Mouse (Mus musculus) midbrain, embryonic 10.5 days (tissue): ENCODE measurements around the gene Vgll4. TPM values are rescaled to one million over a fixed set of nuclear protein-coding genes. Genes with fewer than 3 reads are reported as not detected.
A peak's percentile ranks its signal among the peaks of the same experiment; 100 is the strongest.

Source experiments
- DNase-seq: peaks from one replicate; pipeline ENCODE4 v3.0.0-alpha.2; 2017; ENCODE audit warnings: low spot score
- H3K27ac ChIP-seq: fragments of 300-500 bp; sonication (generic); replicated peaks from 2 replicates; pipeline ENCODE4 v1.5.1; 2016; ENCODE audit warnings: mild to moderate bottlenecking
- H3K27me3 ChIP-seq: fragments of 300-500 bp; sonication (generic); 2 replicates; pipeline ENCODE4 v1.6.1; 2016; ENCODE audit warnings: low read depth, mild to moderate bottlenecking; ENCODE audit not compliant: poor library complexity, severe bottlenecking
- H3K36me3 ChIP-seq: fragments of 300-500 bp; sonication (generic); 2 replicates; pipeline ENCODE4 v1.6.1; 2016; ENCODE audit warnings: mild to moderate bottlenecking, moderate library complexity
- H3K4me1 ChIP-seq: fragments of 300-500 bp; sonication (generic); 2 replicates; pipeline ENCODE4 v1.6.1; 2016
- H3K4me3 ChIP-seq: fragments of 300-500 bp; sonication (generic); 2 replicates; pipeline ENCODE4 v1.5.1; 2016; ENCODE audit warnings: mild to moderate bottlenecking, moderate library complexity
- H3K9me3 ChIP-seq: fragments of 300-500 bp; sonication (generic); replicated peaks from 2 replicates; pipeline ENCODE4 v1.6.1; 2016; ENCODE audit warnings: mild to moderate bottlenecking
- WGBS: fragments of 180-500 bp; shearing (Covaris S2); methylation state at CpG from one replicate; pipeline ENCODE4 v1.1.7; 2016; 5-methylcytosine and 5-hydroxymethylcytosine counted together
- polyA plus RNA-seq: library from polyadenylated mRNA; unstranded; fragments of >200 nt; fragmentation: Nextera tagmentation; extraction: Ambion mirVana; gene quantifications from 2 replicates; pipeline ENCODE4 v1.2.1, GENCODE M21; 2016

Gene Vgll4
- polyA plus RNA-seq, 1 experiment from 2014 or later = 70.9 TPM

- Histone ChIP-seq H3K27ac (peak overlapping the region; percentile 94), H3K4me3 (peak overlapping the region; percentile 69), H3K27me3 (no peaks in the 10 kb centered on the region), H3K4me1 (peaks cover 69% of the 10 kb centered on the region), H3K9me3 (no peaks in the 10 kb centered on the region), H3K36me3 (peaks cover 17% of the 10 kb centered on the region)
- WGBS = 87% methylated on average over 9 of the region's 9 CpGs
- no peak for DNase-seq
Measured at GRCm38 (mm10) chr6:114918994-114919393, 50.8 kb downstream of the Vgll4 start.

GRCm38 (mm10) chr6:114917770-114918635, 51.8 kb downstream of the Vgll4 start:
- no peaks in the 10 kb centered on the region for H3K27me3 ChIP-seq
- no peaks in the 10 kb centered on the region for H3K9me3 ChIP-seq
- peaks cover 17% of the 10 kb centered on the region for H3K36me3 ChIP-seq
- H3K4me1 ChIP-seq = peaks cover 79% of the 10 kb centered on the region
- peak overlapping the region; percentile 94 for H3K27ac ChIP-seq
- peak overlapping the region; percentile 69 for H3K4me3 ChIP-seq
- DNase-seq = no peak
- WGBS = 81% methylated on average over 14 of the region's 14 CpGs

- Histone ChIP-seq H3K4me1 (peaks cover 87% of the 10 kb centered on the region), H3K4me3 (peak overlapping the region; percentile 40), H3K27me3 (no peaks in the 10 kb centered on the region), H3K36me3 (peaks cover 17% of the 10 kb centered on the region), H3K27ac (peak overlapping the region; percentile 70), H3K9me3 (no peaks in the 10 kb centered on the region)
- 66% methylated on average over 11 of the region's 11 CpGs for WGBS
- no peak for DNase-seq
Measured at GRCm38 (mm10) chr6:114917129-114917528, 52.7 kb downstream of the Vgll4 start.

- H3K4me3 ChIP-seq = peak overlapping the region; percentile 40
- DNase-seq = no peak
- H3K4me1 ChIP-seq = peaks cover 89% of the 10 kb centered on the region
- no peaks in the 10 kb centered on the region for H3K9me3 ChIP-seq
- H3K27ac ChIP-seq = peak overlapping the region; percentile 70
- H3K27me3 ChIP-seq = no peaks in the 10 kb centered on the region
- WGBS = 14% methylated on average over 5 of the region's 5 CpGs
- H3K36me3 ChIP-seq = peaks cover 17% of the 10 kb centered on the region
Measured at GRCm38 (mm10) chr6:114916715-114916992, 53.1 kb downstream of the Vgll4 start.

- no peaks in the 10 kb centered on the region for H3K9me3 ChIP-seq
- peak overlapping the region; percentile 40 for H3K4me3 ChIP-seq
- H3K36me3 ChIP-seq = peaks cover 17% of the 10 kb centered on the region
- 33% methylated on average over 19 of the region's 19 CpGs for WGBS
- H3K27me3 ChIP-seq = no peaks in the 10 kb centered on the region
- peak overlapping the region; percentile 70 for H3K27ac ChIP-seq
- peaks cover 91% of the 10 kb centered on the region for H3K4me1 ChIP-seq
- DNase-seq = no peak
Measured at GRCm38 (mm10) chr6:114915915-114916714, 53.7 kb downstream of the Vgll4 start.

GRCm38 (mm10) chr6:114914041-114914716, 55.6 kb downstream of the Vgll4 start:
- WGBS = 55% methylated on average over 10 of the region's 10 CpGs
- no peak for DNase-seq
- Histone ChIP-seq H3K4me3 (peak overlapping the region; percentile 14; the same call in 1 of the 2 replicates), H3K36me3 (peaks cover 20% of the 10 kb centered on the region), H3K27me3 (no peaks in the 10 kb centered on the region), H3K4me1 (peaks cover 78% of the 10 kb centered on the region), H3K9me3 (no peaks in the 10 kb centered on the region), H3K27ac (peak overlapping the region; percentile 70)

- Histone ChIP-seq H3K27me3 (no peaks in the 10 kb centered on the region), H3K27ac (peak overlapping the region; percentile 70; the same call in 1 of the 2 replicates), H3K4me1 (peaks cover 69% of the 10 kb centered on the region), H3K9me3 (no peaks in the 10 kb centered on the region), H3K4me3 (no peak overlapping the region), H3K36me3 (peaks cover 19% of the 10 kb centered on the region)
- 68% methylated on average over 4 of the region's 4 CpGs for WGBS
- DNase-seq = no peak
Measured at GRCm38 (mm10) chr6:114913142-114913541, 56.7 kb downstream of the Vgll4 start.

GRCm38 (mm10) chr6:114911540-114911939, 58.3 kb downstream of the Vgll4 start:
- Histone ChIP-seq H3K27ac (no peak overlapping the region), H3K4me3 (no peak overlapping the region), H3K36me3 (peaks cover 15% of the 10 kb centered on the region), H3K27me3 (no peaks in the 10 kb centered on the region), H3K4me1 (peaks cover 69% of the 10 kb centered on the region), H3K9me3 (no peaks in the 10 kb centered on the region)
- no peak for DNase-seq
- 90% methylated on average over 3 of the region's 3 CpGs for WGBS

GRCm38 (mm10) chr6:114909801-114910200, 60.0 kb downstream of the Vgll4 start:
- WGBS = 85% methylated on average over 7 of the region's 7 CpGs
- Histone ChIP-seq H3K27me3 (no peaks in the 10 kb centered on the region), H3K9me3 (no peaks in the 10 kb centered on the region), H3K36me3 (peaks cover 15% of the 10 kb centered on the region), H3K4me1 (peaks cover 69% of the 10 kb centered on the region), H3K4me3 (no peak overlapping the region), H3K27ac (no peak overlapping the region)
- DNase-seq = no peak

- DNase-seq = no peak
- peaks cover 69% of the 10 kb centered on the region for H3K4me1 ChIP-seq
- H3K9me3 ChIP-seq = no peaks in the 10 kb centered on the region
- 95% methylated on average over 6 of the region's 6 CpGs for WGBS
- H3K36me3 ChIP-seq = peaks cover 15% of the 10 kb centered on the region
- no peaks in the 10 kb centered on the region for H3K27me3 ChIP-seq
- no peak overlapping the region for H3K27ac ChIP-seq
- no peak overlapping the region for H3K4me3 ChIP-seq
Measured at GRCm38 (mm10) chr6:114907459-114907858, 62.3 kb downstream of the Vgll4 start.

- 84% methylated on average over 5 of the region's 5 CpGs for WGBS
Measured at GRCm38 (mm10) chr6:114906209-114906608, 63.6 kb downstream of the Vgll4 start.

GRCm38 (mm10) chr6:114905253-114906028, 64.4 kb downstream of the Vgll4 start:
- Histone ChIP-seq H3K4me1 (peaks cover 79% of the 10 kb centered on the region), H3K36me3 (peaks cover 15% of the 10 kb centered on the region), H3K27me3 (no peaks in the 10 kb centered on the region), H3K4me3 (no peak overlapping the region), H3K27ac (peak overlapping the region; percentile 42; the same call in 1 of the 2 replicates), H3K9me3 (no peaks in the 10 kb centered on the region)
- no peak for DNase-seq
- 77% methylated on average over 8 of the region's 8 CpGs for WGBS

More at GRCm38 (mm10) chr6:114906209-114906608, 63.6 kb downstream of the Vgll4 start:
- Histone ChIP-seq H3K36me3 (peaks cover 15% of the 10 kb centered on the region), H3K9me3 (no peaks in the 10 kb centered on the region), H3K4me1 (peaks cover 71% of the 10 kb centered on the region), H3K4me3 (no peak overlapping the region), H3K27me3 (no peaks in the 10 kb centered on the region), H3K27ac (no peak overlapping the region)
- no peak for DNase-seq
